Mouse (Mus musculus) right cerebral cortex, postnatal 36 days (tissue): ENCODE measurements at regions not wholly inside any gene's neighbourhood (a gene's known extent, or its start where the extent isn't known, plus 50 kb on each side); places are given as distances from the start of the nearest gene placed in this dataset.
"Not testable (repeated sequence)": the region's sequence is repeated elsewhere in the genome, so short reads cannot be mapped to it uniquely, and the experiment has no call there.

Experiments used
- DNase-seq, 2 experiments: peaks; one replicate each; pipeline ENCODE4 v3.0.0; 2022; ENCODE audit warnings: low spot score in 2 of 2, mixed read lengths in 1 of 2

DNA sequence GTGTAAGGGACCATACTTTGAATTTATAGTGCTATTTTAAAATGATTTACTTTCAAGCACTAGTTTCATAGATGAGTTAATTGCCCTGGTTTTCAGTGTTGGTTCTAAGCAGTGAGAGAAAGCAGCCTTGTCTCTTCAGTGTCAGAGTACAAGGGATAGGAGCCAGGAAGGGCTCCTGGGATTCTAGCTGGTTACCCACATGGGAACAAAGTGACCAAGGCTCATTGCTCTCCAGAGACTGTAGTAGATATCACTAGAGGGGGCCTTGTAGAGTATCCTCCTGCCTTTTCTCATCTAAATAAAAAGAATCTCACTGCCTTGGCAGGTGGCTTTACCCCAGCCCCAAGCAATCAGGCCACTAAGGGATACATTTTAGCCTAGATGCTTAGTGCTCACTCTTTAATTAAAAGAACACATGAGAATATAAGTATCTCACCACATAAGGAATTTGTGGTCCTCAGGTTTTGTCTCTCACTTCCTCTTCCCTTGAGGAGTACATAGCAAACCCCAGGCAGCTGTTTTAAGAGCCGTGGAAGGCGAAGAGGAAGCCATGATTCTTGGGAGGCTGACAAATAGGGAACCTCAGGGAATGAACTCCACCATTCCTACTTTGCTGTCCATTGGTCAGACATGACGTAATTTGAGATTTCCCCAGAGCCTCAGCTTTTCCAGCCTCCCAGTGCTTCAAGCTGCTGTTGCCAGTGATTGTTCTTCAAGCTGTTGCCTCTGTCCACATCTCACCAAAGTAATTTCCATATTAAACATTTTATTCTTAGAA, 449.2 kb upstream of the Ube2e3 start:
- no peak for DNase-seq

DNA sequence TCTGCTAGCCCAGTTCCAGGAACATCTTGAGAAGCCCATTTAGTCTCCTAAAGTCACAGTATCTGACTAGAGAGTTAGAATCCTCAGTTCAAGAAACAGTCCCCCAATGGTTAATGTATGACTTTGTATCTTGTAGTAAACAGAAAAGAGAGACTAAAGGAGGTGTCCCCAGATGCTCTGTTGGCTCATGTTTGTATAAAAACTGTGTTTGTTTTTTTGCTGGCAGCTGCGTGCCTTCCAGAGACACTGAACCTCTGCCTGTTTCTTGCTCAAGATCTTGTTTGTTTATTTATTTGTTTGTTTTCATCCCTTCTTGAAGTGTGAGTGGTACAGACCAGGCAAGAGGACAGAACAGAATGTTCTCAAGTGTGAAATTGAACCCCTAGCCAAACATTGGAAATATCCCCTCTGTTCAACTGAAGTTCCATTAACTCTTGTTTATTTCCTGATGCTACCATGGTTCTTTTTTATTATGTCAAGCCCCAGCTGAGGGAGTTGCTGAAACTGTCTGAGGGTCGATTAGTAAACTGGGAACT, 451.3 kb upstream of the Ube2e3 start:
- DNase-seq = no peak

DNA sequence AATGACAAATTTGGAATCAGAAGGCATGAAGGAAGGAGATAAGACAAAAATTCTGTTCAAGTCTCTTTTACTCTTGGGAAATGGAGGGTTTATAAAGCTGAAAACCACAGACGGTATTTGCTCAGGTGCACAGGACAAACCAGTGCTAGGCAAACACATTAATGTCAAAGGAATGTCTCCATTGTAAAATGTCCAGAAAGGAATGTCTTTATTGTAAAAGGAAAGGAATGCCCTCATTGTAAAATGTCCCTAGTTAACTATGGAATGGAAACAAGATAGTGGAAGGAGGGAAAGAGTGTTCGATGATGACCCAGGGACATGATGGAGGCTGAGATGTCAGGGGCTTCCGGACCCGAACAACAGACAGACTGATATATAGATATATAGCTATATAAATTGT, 454.9 kb upstream of the Ube2e3 start:
- DNase-seq = no peak

- DNase-seq = no peak
Observed at GRCm38 (mm10) chr2:78403890-78404289, 457.7 kb upstream of the Cwc22 start.

DNA sequence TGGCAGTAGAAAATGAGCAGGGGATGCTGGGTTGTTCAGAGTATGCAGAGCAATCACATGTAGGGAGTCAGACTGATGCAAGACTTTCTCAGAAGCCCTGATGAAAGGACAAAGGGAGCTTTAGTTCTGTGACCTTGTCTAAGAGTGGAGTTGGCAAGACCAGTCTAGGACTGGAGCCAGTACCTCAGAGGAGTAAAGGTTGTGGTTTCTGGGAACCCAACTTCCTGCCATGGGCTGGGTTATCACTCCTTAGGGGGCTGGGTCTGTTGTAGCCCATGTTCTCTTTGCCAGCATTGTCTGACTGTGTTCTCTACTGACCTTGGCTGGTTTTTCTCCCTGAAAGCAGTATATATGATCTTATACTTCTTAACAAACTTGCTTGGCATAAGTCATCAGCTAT, 453.1 kb upstream of the Cwc22 start:
- no peak for DNase-seq

DNA sequence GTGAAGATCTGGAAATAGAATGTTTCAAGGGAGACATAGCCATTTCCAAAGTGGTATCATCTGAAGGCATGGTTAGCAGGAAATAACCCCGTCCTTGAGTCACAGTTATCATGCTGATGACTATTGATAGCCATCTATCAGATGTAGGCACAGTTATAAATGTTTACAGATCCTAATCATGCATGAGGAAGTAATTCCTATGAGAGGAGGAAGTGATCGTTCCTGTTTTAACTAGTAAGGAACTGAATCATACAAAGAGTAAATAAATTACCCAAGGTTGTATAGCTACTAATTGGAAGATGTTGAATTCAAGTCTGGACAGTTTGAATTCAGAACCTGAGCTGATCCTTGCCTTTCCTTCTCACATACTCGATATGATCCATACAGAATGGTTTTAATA, 450.7 kb upstream of the Cwc22 start:
- no peak for DNase-seq

GRCm38 (mm10) chr2:78393090-78393489, 446.9 kb upstream of the Cwc22 start:
- DNase-seq = no peak

- no peak for DNase-seq
Observed at GRCm38 (mm10) chr2:78392425-78392824, 446.2 kb upstream of the Cwc22 start.

DNA sequence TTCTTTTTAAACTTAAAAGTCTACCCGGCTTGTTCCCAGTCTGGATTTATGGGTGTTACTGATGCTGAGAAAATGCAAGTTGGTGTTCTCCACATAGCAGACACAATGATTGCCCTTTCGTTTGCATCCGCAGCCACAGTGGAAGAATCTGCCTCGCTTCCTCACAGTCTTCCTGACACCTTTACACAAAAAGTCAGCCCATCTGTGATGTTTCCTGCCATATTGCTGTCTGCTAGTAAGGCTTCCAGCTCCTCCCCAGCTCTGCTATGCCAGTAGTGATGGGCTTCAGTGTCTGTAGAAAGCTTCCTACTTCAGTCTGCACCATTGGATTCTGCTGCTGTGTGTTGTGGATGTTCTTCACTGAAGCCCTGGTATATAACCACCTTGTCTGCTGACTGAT, 441.8 kb upstream of the Cwc22 start:
- DNase-seq = peak; percentile 26 to 28

DNA sequence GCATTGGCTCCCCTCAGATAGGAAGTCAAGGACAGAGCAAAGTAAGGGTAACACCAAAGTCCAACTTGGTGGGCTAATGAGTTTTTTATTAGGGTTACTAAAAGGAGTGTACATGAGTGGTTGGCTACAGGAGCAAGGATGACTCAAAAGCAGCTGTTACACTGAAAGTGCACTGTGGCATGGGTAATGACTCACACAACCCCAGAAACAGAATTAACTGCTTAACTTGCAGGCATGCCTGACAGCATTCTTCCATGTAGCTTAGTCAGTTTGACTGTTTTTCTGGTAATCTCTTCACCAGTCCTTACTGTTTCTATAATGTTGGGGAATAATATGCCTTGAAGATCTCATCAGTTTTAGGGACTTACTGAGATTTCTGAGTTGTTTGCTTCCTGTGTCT, 435.1 kb upstream of the Cwc22 start:
- DNase-seq = no peak

- DNase-seq = no peak
Observed at GRCm38 (mm10) chr2:78331736-78332475, 385.7 kb upstream of the Cwc22 start.

DNA sequence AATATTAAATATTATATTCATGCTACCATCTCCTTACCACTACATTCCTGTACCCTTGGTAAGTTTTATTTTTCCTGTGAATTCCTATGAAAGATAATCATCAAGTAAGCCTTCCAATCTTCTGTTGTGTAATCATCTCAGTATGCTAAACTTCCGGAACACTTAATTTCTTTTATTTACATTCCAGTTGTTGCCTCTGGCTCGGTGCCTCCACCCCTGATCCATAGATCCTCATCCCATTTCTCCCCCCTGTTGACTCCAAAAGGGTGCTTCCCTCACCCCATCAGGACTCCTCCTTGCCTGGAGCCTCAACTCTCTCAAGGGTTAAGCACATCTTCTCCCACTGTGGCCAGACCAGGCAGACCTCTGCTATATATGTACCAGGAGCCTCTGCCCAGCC, 379.9 kb upstream of the Cwc22 start:
- DNase-seq = no peak

DNA sequence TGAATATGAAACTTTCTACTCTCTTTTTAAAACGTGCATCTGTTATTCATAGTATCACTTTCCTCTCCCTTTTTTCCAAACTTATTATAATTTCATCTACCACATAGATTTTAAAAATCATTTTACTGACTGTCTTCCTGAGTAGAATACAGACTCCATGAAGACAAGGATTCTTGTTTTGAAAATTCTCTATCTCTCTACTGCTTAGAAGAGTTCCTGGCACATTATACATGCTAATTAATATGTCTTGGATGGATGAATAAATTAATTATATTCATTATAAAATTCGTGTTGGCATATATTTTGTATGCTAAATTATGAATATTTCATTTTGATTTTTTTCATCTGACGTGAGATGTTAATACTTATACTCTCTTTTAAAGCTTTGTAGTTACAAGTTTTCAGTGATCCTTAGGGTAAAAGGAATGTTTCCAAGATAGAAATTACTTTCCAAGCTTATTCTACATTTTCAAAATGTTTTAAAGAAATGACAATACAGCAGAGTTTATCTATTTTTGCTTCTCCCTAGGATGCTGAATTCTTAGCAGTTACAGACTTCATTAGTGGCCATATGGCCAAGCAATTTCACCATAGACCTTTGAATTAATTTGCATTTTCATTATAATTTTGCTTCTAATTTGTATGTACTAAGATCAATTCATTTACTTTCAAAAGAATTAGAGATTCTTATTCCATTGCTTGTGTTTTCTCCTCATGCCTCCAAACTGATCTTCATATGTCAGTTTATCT, 376.2 kb upstream of the Cwc22 start:
- DNase-seq = no peak

DNA sequence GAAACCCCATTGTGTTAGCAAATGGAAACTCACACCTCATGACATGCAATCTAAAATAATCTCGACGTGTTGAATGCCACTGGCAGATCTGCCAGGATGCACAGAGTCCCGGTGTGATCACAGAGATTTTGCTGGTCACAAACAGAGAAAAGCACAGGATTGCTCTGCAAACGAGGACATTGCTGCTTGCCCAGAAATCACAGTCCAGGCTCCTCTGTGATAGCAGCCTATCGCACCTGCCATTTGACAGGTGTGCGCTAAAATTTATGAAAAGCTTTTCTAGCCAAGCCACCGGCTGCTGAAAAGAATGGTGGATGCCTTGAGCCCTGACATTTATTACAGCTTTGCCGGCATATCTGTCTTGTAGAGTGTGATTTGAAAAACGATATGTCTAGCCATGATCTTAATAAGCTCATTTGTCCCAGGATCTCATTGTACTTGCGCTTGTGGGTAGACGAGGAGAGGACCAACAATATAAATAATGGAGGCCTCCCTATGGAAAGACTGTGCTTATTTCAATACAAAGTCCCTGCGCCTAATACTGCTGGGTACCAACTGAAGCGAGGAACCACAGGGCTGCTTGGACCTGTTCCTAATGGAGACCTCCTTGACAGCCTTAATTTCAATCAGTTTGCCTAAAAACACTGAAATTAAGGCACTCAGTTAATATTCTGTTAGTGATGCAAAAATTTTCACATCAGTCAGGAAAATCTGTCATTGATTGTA, 365.8 kb upstream of the Cwc22 start:
- DNase-seq = no peak

DNA sequence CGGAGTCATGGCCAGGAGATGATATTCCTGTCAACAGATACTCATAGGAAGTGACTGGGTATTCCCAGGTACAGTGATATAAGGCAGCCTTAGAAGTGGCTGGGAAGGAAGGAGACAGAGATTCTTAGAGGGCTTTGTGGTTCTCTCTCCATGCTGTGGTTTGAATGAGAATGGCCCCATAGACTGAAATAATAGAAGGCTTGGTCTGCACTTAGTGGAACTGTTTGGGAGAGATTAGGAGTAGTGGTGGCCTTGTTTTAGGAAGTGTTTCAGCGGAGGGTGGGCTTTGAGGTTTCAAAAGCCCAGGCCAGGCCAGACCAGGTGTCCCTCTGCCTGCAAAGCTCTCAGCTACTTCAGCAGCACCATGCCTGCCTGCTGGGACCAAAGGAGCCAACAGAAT, 363.2 kb upstream of the Cwc22 start:
- no peak for DNase-seq

GRCm38 (mm10) chr2:78306897-78307296, 360.7 kb upstream of the Cwc22 start:
- no peak for DNase-seq

DNA sequence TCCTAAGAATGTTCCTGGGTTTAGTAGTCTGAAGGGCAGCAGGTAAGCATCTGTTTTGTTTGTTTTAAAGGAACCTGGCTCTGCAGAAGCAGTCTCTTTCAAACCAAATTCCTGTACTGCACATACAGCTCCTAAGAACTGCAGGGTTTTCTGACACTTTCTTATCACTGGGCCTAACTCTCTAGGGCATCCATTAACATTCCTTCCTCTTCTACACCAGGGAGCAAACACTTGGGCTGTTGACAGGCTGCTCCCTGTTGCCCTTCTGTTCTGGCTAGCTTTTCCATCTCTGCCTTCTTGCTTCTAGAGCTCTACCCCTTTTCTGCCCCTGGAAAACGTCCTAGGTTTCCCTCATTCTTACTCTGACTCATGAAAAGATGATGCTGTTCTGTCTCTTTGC, 345.5 kb upstream of the Cwc22 start:
- no peak for DNase-seq

DNA sequence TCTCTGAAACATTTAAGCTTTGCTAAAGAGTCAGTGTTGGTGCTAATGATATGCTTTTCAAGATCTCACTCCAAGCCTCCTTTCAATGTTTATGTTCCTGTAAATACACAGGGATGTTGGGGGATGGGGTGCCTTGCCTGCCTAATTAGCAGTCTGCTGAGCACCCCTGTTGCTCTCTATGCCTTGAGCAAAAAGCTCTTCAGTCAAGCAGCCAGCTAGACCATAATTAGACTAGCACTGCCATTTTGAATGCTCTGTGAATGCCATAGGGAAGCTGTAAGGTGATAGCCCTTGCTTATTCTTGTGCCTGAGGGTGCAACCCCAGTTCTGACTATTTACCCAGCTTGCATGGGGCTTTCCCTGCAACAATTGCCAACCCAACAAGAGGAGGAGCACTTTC, 338.6 kb upstream of the Cwc22 start:
- no peak for DNase-seq

DNA sequence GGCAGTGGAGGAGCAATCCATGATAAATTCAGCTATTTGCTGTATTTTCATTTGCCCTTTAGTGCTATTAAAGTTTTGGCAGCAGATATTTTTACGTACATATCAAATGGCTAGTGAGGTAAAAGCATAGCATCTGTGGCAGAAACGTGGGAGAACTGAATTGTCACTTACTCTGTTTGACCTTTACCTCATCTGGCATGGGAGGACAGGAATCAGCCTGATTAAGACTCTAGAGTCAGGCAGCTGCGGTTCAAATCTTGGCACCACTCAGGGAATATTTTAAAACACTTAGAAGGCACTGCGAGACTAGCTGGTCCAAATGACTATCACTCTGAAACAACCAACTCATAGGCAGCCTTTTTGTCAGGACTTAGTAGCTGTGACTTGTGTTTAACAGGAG, 337.4 kb upstream of the Cwc22 start:
- DNase-seq = no peak

DNA sequence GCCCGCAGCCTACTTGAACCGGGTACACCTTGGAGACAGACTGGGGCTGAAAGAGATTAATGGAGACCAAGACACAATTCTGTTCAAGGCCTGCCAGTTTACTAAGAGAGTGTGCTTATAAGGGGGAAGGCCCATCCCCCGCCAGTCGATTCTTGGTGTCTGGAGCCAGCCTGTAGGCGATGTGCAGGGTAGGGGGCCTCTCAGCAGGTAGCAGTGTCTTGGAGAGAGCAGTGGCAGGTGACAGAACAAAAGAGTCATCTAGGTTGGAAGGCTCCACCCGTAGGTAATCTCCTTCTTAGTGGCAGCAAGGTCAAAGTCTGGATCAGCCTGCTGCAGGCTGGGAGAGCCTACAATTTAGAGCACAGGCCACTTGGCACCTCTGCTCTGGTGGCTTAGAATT, 335.7 kb upstream of the Cwc22 start:
- DNase-seq = not testable (repeated sequence)

- no peak for DNase-seq
Observed at GRCm38 (mm10) chr2:78280219-78280915, 334.2 kb upstream of the Cwc22 start.
